Mouse (Mus musculus) right cerebral cortex, postnatal 4 days (tissue): ENCODE measurements around the gene Olfr50.

ENCODE experiments used
- DNase-seq: peaks from one replicate; pipeline ENCODE4 v3.0.0-alpha.2; 2022

Gene Olfr50

GRCm38 (mm10) chr2:36790238-36790637 is at the start of gene Olfr50:
TSS of gene Olfr50 (plus strand) at chr2:36790538.
- DNase-seq = no peak

- no peak for DNase-seq
These were observed 6.4 kb upstream of the Olfr50 start, which contains the start of gene Olfr348 for GRCm38 (mm10) chr2:36783976-36784375. TSS of gene Olfr348 (plus strand) at chr2:36784276.

DNA sequence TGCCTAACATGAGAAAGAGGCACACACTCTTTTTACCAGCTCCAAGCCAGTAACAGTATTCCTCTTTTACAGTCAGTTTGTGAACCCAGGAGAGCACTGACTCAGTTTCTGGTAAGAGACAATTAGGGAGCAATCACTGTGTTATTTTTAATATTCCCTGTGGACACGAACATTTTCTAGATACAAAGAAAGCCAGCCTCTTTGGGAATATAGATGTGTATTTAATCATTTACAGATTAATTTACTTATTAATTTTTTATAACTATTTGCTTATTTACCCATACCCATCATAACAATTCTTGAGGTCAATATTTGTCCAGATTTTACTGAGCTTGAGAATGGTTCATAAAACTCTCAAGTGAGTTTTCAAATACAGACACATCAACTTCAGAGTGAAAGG is 26.6 kb downstream of the Olfr50 start, which contains the start of gene Olfr3:
TSS of gene Olfr3 (minus strand) at position 101 of the 400 bp plus-strand sequence.
- DNase-seq = no peak

DNA sequence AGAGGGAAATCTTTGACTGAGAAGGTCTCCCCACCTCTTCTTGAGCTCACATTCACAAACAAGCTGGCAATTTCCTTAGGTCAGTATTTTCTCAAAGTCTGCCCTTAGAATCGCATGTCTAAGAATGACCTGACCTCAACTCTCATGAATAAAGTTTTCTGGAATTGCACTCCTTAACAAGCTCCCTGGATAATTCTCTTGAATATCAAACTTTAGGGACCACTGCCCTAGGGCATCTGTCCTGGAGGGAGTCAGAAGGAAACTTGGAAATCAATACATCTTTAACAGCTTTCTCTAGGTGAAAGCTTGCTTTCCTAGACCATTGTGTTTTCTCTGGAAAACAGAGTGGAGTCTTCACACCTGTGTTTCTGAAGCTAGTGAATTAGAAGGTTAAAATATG is 55.7 kb downstream of the Olfr50 start, which contains the start of gene Olfr350:
TSS of gene Olfr350 (plus strand) at position 301 of the 400 bp plus-strand sequence.
- no peak for DNase-seq
